Mouse (Mus musculus): ENCODE measurements at regions not wholly inside any gene's neighbourhood (a gene's known extent, or its start where the extent isn't known, plus 50 kb on each side); places are given as distances from the start of the nearest gene placed in this dataset.

GRCm38 (mm10) chr14:71281568-71281967 lies 681.9 kb upstream of the Fam160b2 start:
- 71% methylated on average over 14 of the region's 14 CpGs for WGBS
- DNase-seq (ENCODE audit: low spot score), result no peak
- ATAC-seq (ENCODE audit: low FRiP score), result no peak
- no peak overlapping the region for H3K27ac ChIP-seq (ENCODE audit: low read depth, low read length)
- H3K9me3 ChIP-seq (ENCODE audit: control insufficient read depth, low read length), result no peaks in the 10 kb centered on the region
- no peak overlapping the region for H3K4me2 ChIP-seq (replicated peaks; ENCODE audit: low read depth, low read length)
- no peaks in the 10 kb centered on the region for H3K27me3 ChIP-seq (ENCODE audit: control insufficient read depth, insufficient read depth, low read length)
- no peak overlapping the region for H3K9ac ChIP-seq (ENCODE audit: low read depth, low read length)
- no peaks in the 10 kb centered on the region for H3K4me1 ChIP-seq (replicated peaks; ENCODE audit: control insufficient read depth, insufficient read depth, low read length)
- H3K4me3 ChIP-seq (ENCODE audit: low read depth, low read length), result no peak overlapping the region
- H3K36me3 ChIP-seq (ENCODE audit: control insufficient read depth, insufficient read depth, low read length), result no peaks in the 10 kb centered on the region

GRCm38 (mm10) chr14:71276309-71276791 lies 676.7 kb upstream of the Fam160b2 start:
- no peak overlapping the region for H3K27ac ChIP-seq (ENCODE audit: low read depth, low read length)
- no peaks in the 10 kb centered on the region for H3K4me1 ChIP-seq (replicated peaks; ENCODE audit: control insufficient read depth, insufficient read depth, low read length)
- H3K4me3 ChIP-seq (ENCODE audit: low read depth, low read length), result no peak overlapping the region
- H3K4me2 ChIP-seq (replicated peaks; ENCODE audit: low read depth, low read length), result no peak overlapping the region
- DNase-seq (ENCODE audit: low spot score) (no peak), ATAC-seq (ENCODE audit: low FRiP score) (no peak)
- H3K27me3 ChIP-seq (ENCODE audit: control insufficient read depth, insufficient read depth, low read length), result no peaks in the 10 kb centered on the region
- H3K9me3 ChIP-seq (ENCODE audit: control insufficient read depth, low read length), result no peaks in the 10 kb centered on the region
- H3K36me3 ChIP-seq (ENCODE audit: control insufficient read depth, insufficient read depth, low read length), result no peaks in the 10 kb centered on the region
- WGBS, result 74% methylated on average over 12 of the region's 12 CpGs
- no peak overlapping the region for H3K9ac ChIP-seq (ENCODE audit: low read depth, low read length)

- Histone ChIP-seq H3K36me3 (ENCODE audit: control insufficient read depth, insufficient read depth, low read length) (no peaks in the 10 kb centered on the region), H3K27ac (ENCODE audit: low read depth, low read length) (no peak overlapping the region), H3K4me2 (replicated peaks; ENCODE audit: low read depth, low read length) (no peak overlapping the region), H3K9me3 (ENCODE audit: control insufficient read depth, low read length) (no peaks in the 10 kb centered on the region), H3K4me3 (ENCODE audit: low read depth, low read length) (no peak overlapping the region), H3K9ac (ENCODE audit: low read depth, low read length) (no peak overlapping the region), H3K27me3 (ENCODE audit: control insufficient read depth, insufficient read depth, low read length) (no peaks in the 10 kb centered on the region), H3K4me1 (replicated peaks; ENCODE audit: control insufficient read depth, insufficient read depth, low read length) (no peaks in the 10 kb centered on the region)
- 94% methylated on average over 2 of the region's 2 CpGs for WGBS
- ATAC-seq (ENCODE audit: low FRiP score) (no peak), DNase-seq (ENCODE audit: low spot score) (no peak)
Observed at GRCm38 (mm10) chr14:71272470-71272869, 672.8 kb upstream of the Fam160b2 start.

- Histone ChIP-seq H3K4me3 (ENCODE audit: low read depth, low read length) (no peak overlapping the region), H3K9ac (ENCODE audit: low read depth, low read length) (no peak overlapping the region), H3K27ac (ENCODE audit: low read depth, low read length) (no peak overlapping the region), H3K4me1 (replicated peaks; ENCODE audit: control insufficient read depth, insufficient read depth, low read length) (no peaks in the 10 kb centered on the region), H3K36me3 (ENCODE audit: control insufficient read depth, insufficient read depth, low read length) (no peaks in the 10 kb centered on the region), H3K9me3 (ENCODE audit: control insufficient read depth, low read length) (no peaks in the 10 kb centered on the region), H3K27me3 (ENCODE audit: control insufficient read depth, insufficient read depth, low read length) (no peaks in the 10 kb centered on the region), H3K4me2 (replicated peaks; ENCODE audit: low read depth, low read length) (no peak overlapping the region)
- 90% methylated on average over 4 of the region's 4 CpGs for WGBS
- DNase-seq (ENCODE audit: low spot score), result no peak
- no peak for ATAC-seq (ENCODE audit: low FRiP score)
Observed at GRCm38 (mm10) chr14:71257650-71258049, 658.0 kb upstream of the Fam160b2 start.

GRCm38 (mm10) chr14:71254207-71254606 lies 654.6 kb upstream of the Fam160b2 start:
- Histone ChIP-seq H3K27ac (ENCODE audit: low read depth, low read length) (no peak overlapping the region), H3K9me3 (ENCODE audit: control insufficient read depth, low read length) (no peaks in the 10 kb centered on the region), H3K4me2 (replicated peaks; ENCODE audit: low read depth, low read length) (no peak overlapping the region), H3K9ac (ENCODE audit: low read depth, low read length) (no peak overlapping the region), H3K4me1 (replicated peaks; ENCODE audit: control insufficient read depth, insufficient read depth, low read length) (no peaks in the 10 kb centered on the region), H3K27me3 (ENCODE audit: control insufficient read depth, insufficient read depth, low read length) (no peaks in the 10 kb centered on the region), H3K36me3 (ENCODE audit: control insufficient read depth, insufficient read depth, low read length) (no peaks in the 10 kb centered on the region), H3K4me3 (ENCODE audit: low read depth, low read length) (no peak overlapping the region)
- ATAC-seq (ENCODE audit: low FRiP score) (no peak), DNase-seq (ENCODE audit: low spot score) (no peak)
- WGBS, result 89% methylated on average over 1 of the region's 1 CpGs

GRCm38 (mm10) chr14:71252136-71252535 lies 652.5 kb upstream of the Fam160b2 start:
- Histone ChIP-seq H3K4me2 (replicated peaks; ENCODE audit: low read depth, low read length) (no peak overlapping the region), H3K36me3 (ENCODE audit: control insufficient read depth, insufficient read depth, low read length) (no peaks in the 10 kb centered on the region), H3K9ac (ENCODE audit: low read depth, low read length) (no peak overlapping the region), H3K9me3 (ENCODE audit: control insufficient read depth, low read length) (no peaks in the 10 kb centered on the region), H3K27ac (ENCODE audit: low read depth, low read length) (no peak overlapping the region), H3K4me3 (ENCODE audit: low read depth, low read length) (no peak overlapping the region), H3K27me3 (ENCODE audit: control insufficient read depth, insufficient read depth, low read length) (no peaks in the 10 kb centered on the region), H3K4me1 (replicated peaks; ENCODE audit: control insufficient read depth, insufficient read depth, low read length) (no peaks in the 10 kb centered on the region)
- DNase-seq (ENCODE audit: low spot score), result no peak
- 84% methylated on average over 3 of the region's 3 CpGs for WGBS
- ATAC-seq (ENCODE audit: low FRiP score), result no peak

GRCm38 (mm10) chr14:71251116-71251515 lies 651.5 kb upstream of the Fam160b2 start:
- H3K4me1 ChIP-seq (replicated peaks; ENCODE audit: control insufficient read depth, insufficient read depth, low read length), result no peaks in the 10 kb centered on the region
- no peak overlapping the region for H3K4me3 ChIP-seq (ENCODE audit: low read depth, low read length)
- no peak overlapping the region for H3K9ac ChIP-seq (ENCODE audit: low read depth, low read length)
- 90% methylated on average over 1 of the region's 1 CpGs for WGBS
- no peak overlapping the region for H3K27ac ChIP-seq (ENCODE audit: low read depth, low read length)
- no peaks in the 10 kb centered on the region for H3K27me3 ChIP-seq (ENCODE audit: control insufficient read depth, insufficient read depth, low read length)
- DNase-seq (ENCODE audit: low spot score) (no peak), ATAC-seq (ENCODE audit: low FRiP score) (no peak)
- H3K9me3 ChIP-seq (ENCODE audit: control insufficient read depth, low read length), result no peaks in the 10 kb centered on the region
- H3K36me3 ChIP-seq (ENCODE audit: control insufficient read depth, insufficient read depth, low read length), result no peaks in the 10 kb centered on the region
- no peak overlapping the region for H3K4me2 ChIP-seq (replicated peaks; ENCODE audit: low read depth, low read length)

- DNase-seq (ENCODE audit: low spot score) (peak; percentile 20), ATAC-seq (ENCODE audit: low FRiP score) (peak; percentile 50)
- Histone ChIP-seq H3K9ac (ENCODE audit: low read depth, low read length) (no peak overlapping the region), H3K4me1 (replicated peaks; ENCODE audit: control insufficient read depth, insufficient read depth, low read length) (no peaks in the 10 kb centered on the region), H3K27me3 (ENCODE audit: control insufficient read depth, insufficient read depth, low read length) (no peaks in the 10 kb centered on the region), H3K4me3 (ENCODE audit: low read depth, low read length) (no peak overlapping the region), H3K4me2 (replicated peaks; ENCODE audit: low read depth, low read length) (no peak overlapping the region), H3K9me3 (ENCODE audit: control insufficient read depth, low read length) (no peaks in the 10 kb centered on the region), H3K27ac (ENCODE audit: low read depth, low read length) (no peak overlapping the region), H3K36me3 (ENCODE audit: control insufficient read depth, insufficient read depth, low read length) (no peaks in the 10 kb centered on the region)
- 49% methylated on average over 7 of the region's 7 CpGs for WGBS
Observed at GRCm38 (mm10) chr14:71249387-71249965, 649.8 kb upstream of the Fam160b2 start.

GRCm38 (mm10) chr14:71248534-71248933 lies 648.9 kb upstream of the Fam160b2 start:
- Histone ChIP-seq H3K27me3 (ENCODE audit: control insufficient read depth, insufficient read depth, low read length) (no peaks in the 10 kb centered on the region), H3K4me1 (replicated peaks; ENCODE audit: control insufficient read depth, insufficient read depth, low read length) (no peaks in the 10 kb centered on the region), H3K9me3 (ENCODE audit: control insufficient read depth, low read length) (no peaks in the 10 kb centered on the region), H3K4me2 (replicated peaks; ENCODE audit: low read depth, low read length) (no peak overlapping the region), H3K9ac (ENCODE audit: low read depth, low read length) (no peak overlapping the region), H3K36me3 (ENCODE audit: control insufficient read depth, insufficient read depth, low read length) (no peaks in the 10 kb centered on the region), H3K27ac (ENCODE audit: low read depth, low read length) (no peak overlapping the region), H3K4me3 (ENCODE audit: low read depth, low read length) (no peak overlapping the region)
- no peak for DNase-seq (ENCODE audit: low spot score)
- WGBS, result 89% methylated on average over 2 of the region's 2 CpGs
- no peak for ATAC-seq (ENCODE audit: low FRiP score)

Measured in hindbrain, embryonic 11.5 days (tissue).